Mouse (Mus musculus) heart, embryonic 12.5 days (tissue): ENCODE measurements around the gene Agbl1. TPM values are rescaled to one million over a fixed set of nuclear protein-coding genes. Genes with fewer than 3 reads are reported as not detected.

Experiments used
- ATAC-seq: fragments of 200-750 bp; cut with Nextera tagmentation; 2 replicates; pipeline ENCODE4 v1.8.0; 2017; ENCODE audit warnings: moderate TSS enrichment, moderate library complexity; ENCODE audit not compliant: insufficient number of reproducible peaks, low FRiP score
- H3K27ac ChIP-seq: fragments of 300-500 bp; sonication (generic); 2 replicates; pipeline ENCODE4 v1.5.1; 2016; ENCODE audit warnings: mild to moderate bottlenecking, moderate library complexity; ENCODE audit not compliant: poor library complexity, severe bottlenecking
- H3K27me3 ChIP-seq: fragments of 300-500 bp; sonication (generic); replicated peaks from 2 replicates; pipeline ENCODE4 v1.6.1; 2016; ENCODE audit warnings: mild to moderate bottlenecking, moderate library complexity
- H3K36me3 ChIP-seq: fragments of 300-500 bp; sonication (generic); 2 replicates; pipeline ENCODE4 v1.6.1; 2016; ENCODE audit warnings: mild to moderate bottlenecking, moderate library complexity
- H3K4me1 ChIP-seq: fragments of 300-500 bp; sonication (generic); replicated peaks from 2 replicates; pipeline ENCODE4 v1.6.1; 2016; ENCODE audit warnings: mild to moderate bottlenecking
- H3K4me2 ChIP-seq: fragments of 300-500 bp; sonication (generic); 2 replicates; pipeline ENCODE4 v1.6.1; 2016; ENCODE audit warnings: mild to moderate bottlenecking, moderate library complexity
- H3K4me3 ChIP-seq: fragments of 300-500 bp; sonication (generic); 2 replicates; pipeline ENCODE4 v1.5.1; 2016; ENCODE audit warnings: mild to moderate bottlenecking
- H3K9ac ChIP-seq: fragments of 300-500 bp; sonication (generic); 2 replicates; pipeline ENCODE4 v1.6.1; 2016; ENCODE audit warnings: mild to moderate bottlenecking, moderate library complexity
- H3K9me3 ChIP-seq: fragments of 300-500 bp; sonication (generic); replicated peaks from 2 replicates; pipeline ENCODE4 v1.6.1; 2016; ENCODE audit warnings: mild to moderate bottlenecking, moderate library complexity
- WGBS: fragments of 180-500 bp; shearing (Covaris S2); methylation state at CpG from one replicate; pipeline ENCODE4 v1.1.7; 2016; 5-methylcytosine and 5-hydroxymethylcytosine counted together
- polyA plus RNA-seq: library from polyadenylated mRNA; unstranded; fragments of >200 nt; fragmentation: Nextera tagmentation; extraction: Ambion mirVana; gene quantifications from 2 replicates; pipeline ENCODE4 v1.2.1, GENCODE M21; 2016

Gene Agbl1
- polyA plus RNA-seq, 1 experiment from 2014 or later = not detected

DNA sequence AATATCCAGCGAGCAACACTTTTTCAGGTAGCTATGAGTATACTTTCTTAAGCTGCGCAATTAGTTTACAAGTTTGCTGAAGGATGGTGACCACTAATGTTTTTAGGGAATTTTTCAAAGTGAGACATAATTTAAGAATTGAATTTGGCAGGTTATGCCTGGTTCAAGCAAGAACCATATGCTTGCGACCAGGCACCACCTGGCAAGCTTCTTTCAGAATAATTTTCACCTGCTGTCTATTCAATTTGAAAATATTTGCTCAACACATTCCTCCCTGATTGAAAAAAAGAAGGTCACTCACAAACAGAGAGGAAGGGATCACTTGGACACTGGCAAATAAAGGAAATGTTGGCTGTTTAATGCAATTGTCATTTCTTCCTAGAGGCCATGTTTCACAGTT lies 779.9 kb downstream of the Agbl1 start:
- H3K36me3 ChIP-seq = no peaks in the 10 kb centered on the region
- H3K27ac ChIP-seq = no peak overlapping the region
- no peaks in the 10 kb centered on the region for H3K9me3 ChIP-seq
- no peak overlapping the region for H3K4me2 ChIP-seq
- H3K27me3 ChIP-seq = no peaks in the 10 kb centered on the region
- H3K4me1 ChIP-seq = no peaks in the 10 kb centered on the region
- H3K4me3 ChIP-seq = no peak overlapping the region
- H3K9ac ChIP-seq = no peak overlapping the region
- WGBS = 78% methylated on average over 3 of the region's 3 CpGs
- no peak for ATAC-seq

DNA sequence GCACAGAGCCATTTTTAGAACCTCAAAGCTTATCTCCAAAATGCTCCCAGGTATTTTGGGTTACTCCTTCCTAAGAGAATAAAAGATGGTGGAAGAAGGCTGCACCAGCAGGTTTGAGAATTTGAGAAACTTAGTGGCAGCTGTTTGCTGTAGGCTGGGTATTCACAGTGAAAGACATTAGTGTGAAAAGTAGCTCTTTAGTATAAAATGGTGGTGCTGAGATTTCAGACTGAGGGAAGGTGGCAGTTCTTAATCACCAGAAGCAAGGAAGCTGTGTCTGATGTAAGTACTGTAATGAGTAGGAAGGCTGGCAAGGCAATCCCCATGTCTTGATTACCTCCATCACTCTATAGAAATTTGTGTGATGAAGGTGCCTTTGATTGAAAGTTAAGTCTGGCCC lies 799.3 kb downstream of the Agbl1 start:
- Histone ChIP-seq H3K4me3 (no peak overlapping the region), H3K27me3 (no peaks in the 10 kb centered on the region), H3K9me3 (no peaks in the 10 kb centered on the region), H3K4me2 (no peak overlapping the region), H3K9ac (no peak overlapping the region), H3K36me3 (no peaks in the 10 kb centered on the region), H3K27ac (no peak overlapping the region), H3K4me1 (no peaks in the 10 kb centered on the region)
- ATAC-seq = no peak

DNA sequence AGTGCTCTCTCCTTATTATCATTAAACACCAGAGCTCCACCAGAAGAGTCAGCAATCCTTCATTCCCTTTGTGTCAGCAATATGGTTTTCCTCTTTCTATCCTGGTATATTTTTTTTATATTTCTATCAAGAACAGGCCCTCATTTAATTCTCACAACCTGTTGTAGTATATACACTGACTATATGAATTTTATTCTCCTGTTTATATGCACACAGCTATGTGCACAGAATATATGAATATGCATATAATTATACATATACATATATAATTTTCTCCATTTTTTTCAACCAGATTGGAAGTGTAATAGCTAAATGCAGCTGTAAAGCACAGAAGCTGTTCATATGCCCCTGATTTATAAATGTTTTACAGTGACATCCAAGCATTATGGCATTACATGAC lies 846.3 kb downstream of the Agbl1 start:
- H3K27ac ChIP-seq = no peak overlapping the region
- no peak overlapping the region for H3K4me2 ChIP-seq
- H3K4me1 ChIP-seq = no peaks in the 10 kb centered on the region
- H3K36me3 ChIP-seq = no peaks in the 10 kb centered on the region
- no peaks in the 10 kb centered on the region for H3K27me3 ChIP-seq
- H3K4me3 ChIP-seq = no peak overlapping the region
- no peak for ATAC-seq
- no peaks in the 10 kb centered on the region for H3K9me3 ChIP-seq
- H3K9ac ChIP-seq = no peak overlapping the region

DNA sequence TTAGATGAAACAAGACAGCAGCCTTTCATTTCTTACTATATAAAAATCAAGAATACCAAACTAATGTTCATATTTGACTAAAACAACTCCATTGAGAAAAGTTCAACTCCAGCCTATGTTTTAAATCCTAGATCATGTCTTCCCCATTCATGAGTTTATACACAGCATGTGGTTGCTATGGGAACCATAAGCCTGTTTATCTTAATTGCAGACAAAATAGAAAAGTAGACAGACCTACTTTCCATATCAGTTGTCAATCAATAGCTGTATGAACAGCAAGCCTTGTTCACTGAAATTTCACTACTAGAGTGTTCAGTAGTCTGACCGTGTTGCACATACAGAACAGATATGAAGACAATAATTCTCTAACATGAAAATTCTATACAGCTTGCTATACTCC lies 857.6 kb downstream of the Agbl1 start:
- Histone ChIP-seq H3K27ac (no peak overlapping the region), H3K4me3 (no peak overlapping the region), H3K4me1 (no peaks in the 10 kb centered on the region), H3K9me3 (no peaks in the 10 kb centered on the region), H3K9ac (no peak overlapping the region), H3K36me3 (no peaks in the 10 kb centered on the region), H3K27me3 (no peaks in the 10 kb centered on the region), H3K4me2 (no peak overlapping the region)
- no peak for ATAC-seq
- WGBS = 56% methylated on average over 1 of the region's 1 CpGs

DNA sequence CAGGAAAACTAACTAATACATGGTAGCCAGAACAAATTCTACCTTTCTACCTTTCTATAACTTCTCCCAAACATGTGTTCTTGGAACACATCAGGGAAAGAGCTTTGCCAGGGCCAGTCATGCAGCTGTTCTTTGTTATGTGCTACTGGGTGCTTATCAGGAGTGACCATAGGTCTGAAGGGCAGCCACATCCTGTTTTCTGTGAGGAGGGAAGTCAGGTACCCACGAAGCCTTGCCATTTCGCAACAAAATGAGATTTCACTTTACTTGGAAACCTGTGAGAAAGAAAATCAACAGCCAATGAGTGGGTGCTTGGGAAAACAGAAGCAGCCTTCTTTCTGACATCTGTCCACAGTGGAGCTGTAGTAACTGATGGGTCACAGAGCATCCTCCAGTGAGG lies 865.5 kb downstream of the Agbl1 start:
- H3K27me3 ChIP-seq = no peaks in the 10 kb centered on the region
- no peaks in the 10 kb centered on the region for H3K9me3 ChIP-seq
- H3K27ac ChIP-seq = no peak overlapping the region
- no peaks in the 10 kb centered on the region for H3K4me1 ChIP-seq
- H3K4me2 ChIP-seq = no peak overlapping the region
- ATAC-seq = no peak
- 35% methylated on average over 2 of the region's 2 CpGs for WGBS
- H3K9ac ChIP-seq = no peak overlapping the region
- no peak overlapping the region for H3K4me3 ChIP-seq
- no peaks in the 10 kb centered on the region for H3K36me3 ChIP-seq

DNA sequence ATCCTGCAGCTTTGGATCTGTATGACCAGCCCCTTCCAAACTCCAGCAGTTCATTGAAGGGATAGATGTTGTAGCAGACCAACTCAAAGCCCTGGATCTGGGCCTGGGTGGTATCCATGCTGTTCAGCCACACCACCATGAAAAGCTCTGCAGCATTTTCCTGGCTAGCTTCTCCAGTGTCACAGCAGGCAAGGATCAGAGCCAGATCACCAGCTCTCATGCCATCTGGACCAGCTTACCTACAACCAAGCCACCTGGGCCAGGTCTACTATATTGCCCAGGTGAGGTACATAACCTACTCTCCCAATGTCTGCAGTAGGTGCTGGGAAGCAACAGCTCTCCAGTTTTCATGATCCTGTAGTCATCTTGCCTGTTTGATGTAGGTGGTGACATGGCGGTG lies 884.3 kb downstream of the Agbl1 start:
- Histone ChIP-seq H3K27me3 (no peaks in the 10 kb centered on the region), H3K9ac (no peak overlapping the region), H3K4me3 (no peak overlapping the region), H3K27ac (no peak overlapping the region), H3K36me3 (no peaks in the 10 kb centered on the region), H3K4me1 (no peaks in the 10 kb centered on the region), H3K4me2 (no peak overlapping the region), H3K9me3 (no peaks in the 10 kb centered on the region)
- ATAC-seq = no peak
- WGBS = 85% methylated on average over 1 of the region's 1 CpGs

DNA sequence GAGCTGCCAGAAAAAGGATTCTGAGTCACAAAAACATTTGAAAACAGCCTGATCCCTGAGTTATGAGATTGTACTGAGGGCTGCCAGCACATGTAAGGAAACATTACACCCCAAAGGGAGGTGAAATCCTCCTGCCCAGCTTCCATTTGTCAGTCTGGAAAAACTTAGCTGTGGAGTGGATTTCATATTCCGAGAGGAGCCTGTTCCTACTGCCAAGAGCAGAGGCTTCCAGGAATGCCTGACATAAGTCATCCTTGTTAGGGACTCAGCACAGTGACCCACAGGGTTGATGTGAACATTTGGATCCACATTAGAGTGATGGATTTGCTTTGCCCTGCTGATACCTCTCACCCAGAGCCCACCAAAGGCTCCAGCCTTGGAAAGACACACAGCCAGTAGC lies 899.4 kb downstream of the Agbl1 start:
- H3K36me3 ChIP-seq = no peaks in the 10 kb centered on the region
- no peaks in the 10 kb centered on the region for H3K9me3 ChIP-seq
- H3K27me3 ChIP-seq = no peaks in the 10 kb centered on the region
- no peak overlapping the region for H3K4me2 ChIP-seq
- no peak overlapping the region for H3K4me3 ChIP-seq
- H3K27ac ChIP-seq = no peak overlapping the region
- WGBS = 58% methylated on average over 1 of the region's 1 CpGs
- ATAC-seq = no peak
- no peak overlapping the region for H3K9ac ChIP-seq
- peaks cover 6% of the 10 kb centered on the region; the same call in 1 of the 2 replicates for H3K4me1 ChIP-seq

DNA sequence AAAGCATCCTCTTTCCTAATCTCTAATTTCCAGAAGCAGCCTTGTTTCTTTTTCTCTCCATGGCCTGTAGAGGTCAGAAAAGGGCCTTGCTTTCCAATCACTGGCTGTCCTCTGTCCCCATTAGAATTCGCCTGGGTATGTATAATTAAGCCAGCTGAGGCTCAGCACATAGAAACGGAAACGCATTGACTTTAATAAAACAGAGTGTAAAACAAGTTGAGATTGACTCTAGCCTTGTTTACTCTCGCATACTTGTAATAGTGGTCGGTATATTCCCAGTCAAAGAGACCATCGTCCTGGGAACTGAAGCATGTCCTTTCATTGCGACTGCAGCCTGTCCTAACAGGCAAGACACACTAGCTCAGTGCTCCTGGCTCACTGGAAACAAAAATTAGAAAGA lies 902.3 kb downstream of the Agbl1 start:
- H3K4me1 ChIP-seq = peaks cover 6% of the 10 kb centered on the region; the same call in 1 of the 2 replicates
- H3K4me2 ChIP-seq = no peak overlapping the region
- no peak overlapping the region for H3K27ac ChIP-seq
- no peaks in the 10 kb centered on the region for H3K36me3 ChIP-seq
- ATAC-seq = no peak
- no peak overlapping the region for H3K4me3 ChIP-seq
- H3K9me3 ChIP-seq = no peaks in the 10 kb centered on the region
- no peak overlapping the region for H3K9ac ChIP-seq
- no peaks in the 10 kb centered on the region for H3K27me3 ChIP-seq
- 41% methylated on average over 7 of the region's 7 CpGs for WGBS

DNA sequence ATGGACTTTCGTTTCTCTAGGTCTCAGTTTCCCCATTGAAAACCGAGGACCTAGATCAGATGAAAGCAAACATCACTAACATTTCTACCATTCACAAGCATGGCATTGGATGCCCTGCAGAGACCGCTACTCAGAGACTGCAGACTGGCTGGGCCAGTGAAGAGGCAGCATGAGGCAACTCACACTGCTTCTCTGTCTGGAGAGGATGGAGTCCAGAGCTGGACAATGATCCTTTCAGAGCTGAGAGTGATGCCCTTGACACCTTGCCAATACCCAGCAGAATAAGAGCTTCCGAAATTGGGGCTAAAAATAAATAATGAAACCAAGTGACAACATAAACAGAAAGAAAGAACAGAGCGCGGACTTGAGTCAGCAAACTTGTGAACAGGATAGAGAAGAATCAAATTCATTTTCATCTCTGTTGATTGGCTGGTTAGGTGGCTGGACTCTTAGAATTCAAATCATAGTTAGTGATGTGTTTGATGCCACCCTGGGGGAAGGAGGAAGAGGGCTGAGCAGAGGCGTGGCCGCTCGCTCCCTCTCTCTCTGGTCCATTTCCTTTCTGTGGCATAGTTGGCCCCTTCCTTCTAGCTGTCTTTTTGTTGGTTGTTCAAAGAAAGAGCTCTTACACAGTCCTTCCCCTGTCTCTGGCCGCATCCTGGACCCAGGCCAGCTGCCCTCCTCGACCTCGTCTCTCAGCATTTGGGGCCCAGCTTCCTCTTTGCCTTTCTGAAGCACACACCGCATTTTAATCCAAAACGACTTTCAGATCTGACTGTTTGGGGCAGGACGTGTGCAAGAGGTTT lies 903.1 kb downstream of the Agbl1 start:
- Histone ChIP-seq H3K9ac (no peak overlapping the region), H3K4me3 (no peak overlapping the region), H3K36me3 (no peaks in the 10 kb centered on the region), H3K9me3 (no peaks in the 10 kb centered on the region), H3K4me1 (peaks cover 6% of the 10 kb centered on the region; the same call in 1 of the 2 replicates), H3K27ac (no peak overlapping the region), H3K27me3 (no peaks in the 10 kb centered on the region), H3K4me2 (no peak overlapping the region)
- ATAC-seq = peak; percentile 36; the same call in 1 of the 2 replicates
- WGBS = 54% methylated on average over 15 of the region's 15 CpGs

DNA sequence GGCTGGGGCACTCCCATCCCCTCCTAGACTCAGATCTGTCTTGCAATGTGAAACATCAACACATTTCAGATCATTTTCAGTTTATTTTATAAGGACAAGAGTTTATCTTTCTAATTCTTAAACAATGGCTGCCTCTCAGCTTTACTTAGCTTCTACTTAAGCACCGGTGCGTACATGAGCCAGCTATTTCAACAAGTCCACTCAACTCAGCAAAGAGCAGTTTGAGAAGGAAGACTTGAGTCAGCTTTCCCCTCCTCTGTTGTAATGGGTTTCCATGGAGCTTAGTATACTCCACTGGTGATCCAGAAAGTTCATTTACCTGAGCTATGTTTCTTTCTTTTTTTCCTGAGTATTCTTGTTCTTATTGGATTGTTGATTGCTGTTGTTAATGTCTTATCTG lies 905.2 kb downstream of the Agbl1 start:
- Histone ChIP-seq H3K4me2 (no peak overlapping the region), H3K4me1 (peaks cover 6% of the 10 kb centered on the region; the same call in 1 of the 2 replicates), H3K36me3 (no peaks in the 10 kb centered on the region), H3K27ac (no peak overlapping the region), H3K4me3 (no peak overlapping the region), H3K9me3 (no peaks in the 10 kb centered on the region), H3K27me3 (no peaks in the 10 kb centered on the region), H3K9ac (no peak overlapping the region)
- WGBS = 82% methylated on average over 2 of the region's 2 CpGs
- no peak for ATAC-seq

DNA sequence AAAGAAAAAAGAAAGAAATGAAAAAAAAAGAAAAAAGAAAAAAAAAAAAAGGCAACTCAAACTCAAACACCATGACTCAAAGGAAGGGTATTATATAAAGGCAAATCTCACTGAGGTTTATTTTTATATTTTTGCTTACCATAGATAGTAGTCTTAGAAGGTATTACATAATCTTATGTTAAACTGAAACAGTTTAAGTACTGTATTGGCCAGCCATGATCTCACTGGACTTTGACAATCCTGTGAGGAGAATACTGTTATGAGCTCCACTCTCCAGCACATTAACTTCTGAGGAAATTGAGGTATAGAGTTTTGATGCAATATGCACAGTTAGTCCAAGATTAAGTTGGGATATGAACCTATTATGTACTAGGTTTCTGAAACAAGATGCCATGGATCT lies 909.0 kb downstream of the Agbl1 start:
- no peak overlapping the region for H3K4me3 ChIP-seq
- no peak overlapping the region for H3K4me2 ChIP-seq
- no peaks in the 10 kb centered on the region for H3K36me3 ChIP-seq
- no peak for ATAC-seq
- no peaks in the 10 kb centered on the region for H3K27me3 ChIP-seq
- no peaks in the 10 kb centered on the region for H3K4me1 ChIP-seq
- no peak overlapping the region for H3K9ac ChIP-seq
- H3K27ac ChIP-seq = no peak overlapping the region
- no peaks in the 10 kb centered on the region for H3K9me3 ChIP-seq

DNA sequence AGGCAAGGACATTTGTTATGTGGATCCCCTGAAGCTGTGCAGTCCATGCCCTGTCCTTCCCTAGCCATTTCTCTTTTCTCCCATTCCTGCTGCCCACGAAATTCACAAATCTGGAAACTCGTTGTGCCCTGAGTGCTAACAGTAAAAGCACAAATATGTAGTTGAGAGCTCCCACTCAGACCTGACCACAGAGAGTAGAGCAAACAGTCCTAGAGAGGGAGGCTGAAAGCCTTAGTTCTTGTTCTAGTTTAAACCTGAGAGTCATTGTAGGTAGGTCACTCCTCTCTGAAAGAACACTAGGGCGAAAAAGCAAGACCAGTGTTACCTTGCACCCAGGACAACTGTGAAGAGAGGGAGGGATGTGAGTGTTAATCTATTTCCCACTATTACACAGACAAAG lies 917.8 kb downstream of the Agbl1 start:
- WGBS = 63% methylated on average over 3 of the region's 3 CpGs
- Histone ChIP-seq H3K4me1 (no peaks in the 10 kb centered on the region), H3K4me2 (no peak overlapping the region), H3K27me3 (no peaks in the 10 kb centered on the region), H3K9ac (no peak overlapping the region), H3K27ac (no peak overlapping the region), H3K4me3 (no peak overlapping the region), H3K9me3 (no peaks in the 10 kb centered on the region), H3K36me3 (no peaks in the 10 kb centered on the region)
- ATAC-seq = no peak
